Mouse (Mus musculus): ENCODE measurements around the gene Cenpf. TPM values are rescaled to one million over a fixed set of nuclear protein-coding genes. Genes with fewer than 3 reads are reported as not detected.

The Cenpf gene
- 0.80 to 3.1 TPM (median 1.5 TPM) in 4 replicates for total RNA-seq (2023)

GRCm38 (mm10) chr1:189687654-189688387 is at the start of gene Cenpf:
Gene Cenpf, minus strand, starts transcription at chr1:189688086.

GRCm38 (mm10) chr1:189727884-189728783 is 40.2 kb upstream of the Cenpf start, which contains the start of gene Ptpn14:
Gene Ptpn14, plus strand, starts transcription at chr1:189728268.

Other genes starting within 250 kb of the Cenpf start
- 22.9 to 28.3 TPM (median 24.0 TPM) in 4 replicates for gene Ptpn14, start 40.2 kb upstream of the Cenpf start, total RNA-seq (2023)
- gene Smyd2, start 234.3 kb upstream of the Cenpf start, total RNA-seq (2023): 2.0 to 5.9 TPM (median 2.9 TPM) in 4 replicates